Mouse (Mus musculus): Measurements from ENCODE around the gene Rergl. TPM values are rescaled to one million over a fixed set of nuclear protein-coding genes. Genes with fewer than 3 reads are reported as not detected.

The Rergl gene
- polyA plus RNA-seq (2014; fragmentation: Illumina TruSeq; extraction: RNeasy Lipid Tissue Mini Kit (QIAGEN cat#74804)): 5.3 TPM

DNA sequence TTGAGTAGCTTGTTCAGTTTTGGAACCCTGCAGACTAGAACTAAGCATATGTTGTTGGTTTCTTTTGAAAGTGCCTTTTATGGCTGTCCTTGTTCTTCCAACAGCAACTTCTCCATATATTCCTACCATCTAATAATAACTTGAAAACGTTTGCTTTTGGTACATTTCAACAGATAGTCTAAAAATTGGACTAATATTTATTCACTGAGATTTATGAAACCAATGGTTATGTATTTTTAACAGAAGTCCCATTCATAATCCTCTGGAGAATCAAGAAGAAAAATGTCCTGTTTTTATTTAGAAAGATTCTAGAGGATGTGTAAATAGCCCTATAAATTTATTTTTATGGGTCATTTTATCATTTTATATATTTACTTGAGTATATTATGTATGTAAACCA lies at the start of gene Rergl:
Gene Rergl (minus strand): TSS at position 101 of the 400 bp plus-strand sequence.

Other genes starting within 250 kb of the Rergl start
- 1.1 TPM for gene Pik3c2g, start 85.2 kb upstream of the Rergl start, polyA plus RNA-seq (2014; fragmentation: Illumina TruSeq; extraction: RNeasy Lipid Tissue Mini Kit (QIAGEN cat#74804))

All from ovary, adult 10 weeks (tissue).